Mouse (Mus musculus): ENCODE measurements around the gene Pla2g3. TPM values are rescaled to one million over a fixed set of nuclear protein-coding genes. Genes with fewer than 3 reads are reported as not detected.

Pla2g3 gene
- total RNA-seq, 1 experiment from 2014 or later, result 0.70 TPM

- no peak for ATAC-seq (ENCODE audit: extremely low read depth, insufficient number of reproducible peaks, low FRiP score, poor library complexity, severe bottlenecking)
These were observed 29.1 kb downstream of the Pla2g3 start for GRCm38 (mm10) chr11:3516859-3517845.

GRCm38 (mm10) chr11:3517846-3518732, 30.0 kb downstream of the Pla2g3 start:
- ATAC-seq (ENCODE audit: extremely low read depth, insufficient number of reproducible peaks, low FRiP score, poor library complexity, severe bottlenecking), result no peak

GRCm38 (mm10) chr11:3519051-3519726, 31.1 kb downstream of the Pla2g3 start:
- ATAC-seq (ENCODE audit: extremely low read depth, insufficient number of reproducible peaks, low FRiP score, poor library complexity, severe bottlenecking), result no peak

- no peak for ATAC-seq (ENCODE audit: extremely low read depth, insufficient number of reproducible peaks, low FRiP score, poor library complexity, severe bottlenecking)
These were observed 31.8 kb downstream of the Pla2g3 start for GRCm38 (mm10) chr11:3519756-3520398.

- no peak for ATAC-seq (ENCODE audit: extremely low read depth, insufficient number of reproducible peaks, low FRiP score, poor library complexity, severe bottlenecking)
These were observed 32.8 kb downstream of the Pla2g3 start for GRCm38 (mm10) chr11:3520919-3521318.

- ATAC-seq (ENCODE audit: extremely low read depth, insufficient number of reproducible peaks, low FRiP score, poor library complexity, severe bottlenecking), result no peak
These were observed 33.5 kb downstream of the Pla2g3 start for GRCm38 (mm10) chr11:3521339-3522224.

- no peak for ATAC-seq (ENCODE audit: extremely low read depth, insufficient number of reproducible peaks, low FRiP score, poor library complexity, severe bottlenecking)
These were observed 34.4 kb downstream of the Pla2g3 start for GRCm38 (mm10) chr11:3522285-3523000.

- ATAC-seq (ENCODE audit: extremely low read depth, insufficient number of reproducible peaks, low FRiP score, poor library complexity, severe bottlenecking), result no peak
These were observed 35.9 kb downstream of the Pla2g3 start for GRCm38 (mm10) chr11:3523840-3524582.

GRCm38 (mm10) chr11:3525560-3525959, 37.5 kb downstream of the Pla2g3 start:
- no peak for ATAC-seq (ENCODE audit: extremely low read depth, insufficient number of reproducible peaks, low FRiP score, poor library complexity, severe bottlenecking)

GRCm38 (mm10) chr11:3526207-3526606, 38.1 kb downstream of the Pla2g3 start:
- no peak for ATAC-seq (ENCODE audit: extremely low read depth, insufficient number of reproducible peaks, low FRiP score, poor library complexity, severe bottlenecking)

- ATAC-seq (ENCODE audit: extremely low read depth, insufficient number of reproducible peaks, low FRiP score, poor library complexity, severe bottlenecking), result no peak
These were observed 39.1 kb downstream of the Pla2g3 start for GRCm38 (mm10) chr11:3526979-3527738.

- ATAC-seq (ENCODE audit: extremely low read depth, insufficient number of reproducible peaks, low FRiP score, poor library complexity, severe bottlenecking), result no peak
These were observed 39.7 kb downstream of the Pla2g3 start for GRCm38 (mm10) chr11:3527766-3528165.

GRCm38 (mm10) chr11:3528208-3528607, 40.1 kb downstream of the Pla2g3 start:
- no peak for ATAC-seq (ENCODE audit: extremely low read depth, insufficient number of reproducible peaks, low FRiP score, poor library complexity, severe bottlenecking)

GRCm38 (mm10) chr11:3529476-3530252, 41.6 kb downstream of the Pla2g3 start:
- no peak for ATAC-seq (ENCODE audit: extremely low read depth, insufficient number of reproducible peaks, low FRiP score, poor library complexity, severe bottlenecking)

GRCm38 (mm10) chr11:3530731-3531130, 42.6 kb downstream of the Pla2g3 start:
- ATAC-seq (ENCODE audit: extremely low read depth, insufficient number of reproducible peaks, low FRiP score, poor library complexity, severe bottlenecking), result no peak

Measured in neutrophil, adult 5-6 weeks (primary cell).